Mouse (Mus musculus): Measurements from ENCODE around the gene Syde2.

DNA sequence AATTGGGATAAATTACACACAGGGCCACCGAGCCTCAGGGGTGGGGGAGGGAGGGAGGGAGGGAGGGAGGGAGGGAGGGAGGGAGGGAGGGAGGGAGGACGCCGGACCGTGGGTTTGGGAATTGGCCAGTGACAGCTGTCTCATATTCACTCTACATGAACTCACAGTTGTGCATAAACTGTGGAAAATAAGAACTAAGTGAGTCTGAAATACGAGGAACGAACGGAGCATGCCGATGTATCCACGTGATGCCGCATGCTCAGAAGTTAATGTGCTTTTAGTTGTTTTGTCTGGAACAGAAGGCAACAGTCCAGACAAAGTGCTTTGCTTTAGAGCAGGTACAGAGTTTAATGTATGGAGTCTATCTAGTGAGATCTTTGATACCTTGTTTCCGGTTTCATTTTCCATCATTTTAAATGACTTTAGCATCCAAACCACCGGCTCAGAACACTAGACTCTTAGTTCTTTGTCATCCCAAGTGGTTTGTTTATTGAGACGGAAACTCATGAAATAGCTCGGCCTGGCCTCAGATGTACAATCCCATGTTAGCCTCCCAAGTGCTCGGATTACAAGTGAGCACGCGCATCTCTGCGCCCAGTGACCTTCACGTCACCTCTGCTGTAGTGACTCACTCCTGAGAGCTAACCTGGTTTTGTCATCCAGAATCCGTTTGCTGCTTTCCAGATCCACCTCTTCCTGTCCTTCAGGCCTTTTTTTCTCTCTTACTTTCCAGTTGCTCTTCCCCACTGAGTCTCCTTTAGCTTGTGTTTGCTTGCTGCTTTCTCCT is 22.4 kb downstream of the Syde2 start:
- TF ChIP-seq CTCF (IDR thresholded peaks at IDR 0.05; ENCODE audit: borderline replicate concordance, insufficient read depth, low read depth, low read length) (no peak), POLR2A (IDR thresholded peaks at IDR 0.05; ENCODE audit: borderline replicate concordance, insufficient read depth, low read length) (no peak)

All from cerebellum, adult 2 months (tissue).